Mouse (Mus musculus) forebrain, embryonic 12.5 days (tissue): Measurements from ENCODE around the gene Cdkl1. TPM values are rescaled to one million over a fixed set of nuclear protein-coding genes. Genes with fewer than 3 reads are reported as not detected.

Experiments
- ATAC-seq: fragments of 200-750 bp; cut with Nextera tagmentation; 2 replicates; pipeline ENCODE4 v1.8.0; 2017; ENCODE audit warnings: moderate TSS enrichment; ENCODE audit not compliant: low FRiP score
- H3K27ac ChIP-seq: fragments of 300-500 bp; sonication (generic); 2 replicates; pipeline ENCODE4 v1.5.1; 2016; ENCODE audit warnings: mild to moderate bottlenecking
- H3K27me3 ChIP-seq: fragments of 300-500 bp; sonication (generic); 2 replicates; pipeline ENCODE4 v1.6.1; 2016; ENCODE audit warnings: mild to moderate bottlenecking
- H3K36me3 ChIP-seq: fragments of 300-500 bp; sonication (generic); replicated peaks from 2 replicates; pipeline ENCODE4 v1.6.1; 2016; ENCODE audit warnings: mild to moderate bottlenecking
- H3K4me1 ChIP-seq: fragments of 300-500 bp; sonication (generic); 2 replicates; pipeline ENCODE4 v1.6.1; 2016
- H3K4me2 ChIP-seq: fragments of 300-500 bp; sonication (generic); 2 replicates; pipeline ENCODE4 v1.6.1; 2016; ENCODE audit warnings: mild to moderate bottlenecking, moderate library complexity
- H3K4me3 ChIP-seq: fragments of 300-500 bp; sonication (generic); replicated peaks from 2 replicates; pipeline ENCODE4 v1.5.1; 2016; ENCODE audit warnings: mild to moderate bottlenecking
- H3K9ac ChIP-seq: fragments of 300-500 bp; sonication (generic); 2 replicates; pipeline ENCODE4 v1.6.1; 2016; ENCODE audit warnings: mild to moderate bottlenecking
- H3K9me3 ChIP-seq: fragments of 300-500 bp; sonication (generic); 2 replicates; pipeline ENCODE4 v1.6.1; 2016
- WGBS: fragments of 180-500 bp; shearing (Covaris S2); methylation state at CpG from one replicate; pipeline ENCODE4 v1.1.7; 2016; 5-methylcytosine and 5-hydroxymethylcytosine counted together
- polyA plus RNA-seq: library from polyadenylated mRNA; unstranded; fragments of >200 nt; fragmentation: Nextera tagmentation; extraction: Ambion mirVana; gene quantifications from 2 replicates; pipeline ENCODE4 v1.2.1, GENCODE M21; 2016

Cdkl1 gene
- polyA plus RNA-seq, 1 experiment from 2014 or later = 0.93 TPM

- H3K4me3 ChIP-seq = no peak overlapping the region
- H3K27me3 ChIP-seq = 0 out of 2 replicates have a peak, but pooled peaks cover 7% of the 10 kb centered on the region
These were observed 31.7 kb downstream of the Cdkl1 start for GRCm38 (mm10) chr12:69759267-69759885.

GRCm38 (mm10) chr12:69758221-69759185 lies 32.6 kb downstream of the Cdkl1 start:
- 0 out of 2 replicates have a peak, but pooled peaks cover 7% of the 10 kb centered on the region for H3K27me3 ChIP-seq
- peak; percentile 40; the same call in 1 of the 2 replicates for ATAC-seq
- H3K4me2 ChIP-seq = peak overlapping the region; percentile 47
- H3K4me1 ChIP-seq = peaks cover 15% of the 10 kb centered on the region
- peak overlapping the region; percentile 2; the same call in 1 of the 2 replicates for H3K4me3 ChIP-seq
- H3K27ac ChIP-seq = no peak overlapping the region
- no peaks in the 10 kb centered on the region for H3K36me3 ChIP-seq
- H3K9ac ChIP-seq = 0 out of 2 replicates have a peak overlapping the region, but pooled peaks have one; percentile 21
- no peaks in the 10 kb centered on the region for H3K9me3 ChIP-seq
- 8% methylated on average over 22 of the region's 22 CpGs for WGBS

More at GRCm38 (mm10) chr12:69759267-69759885, 31.7 kb downstream of the Cdkl1 start:
- 52% methylated on average over 7 of the region's 7 CpGs for WGBS
- Histone ChIP-seq H3K4me1 (peaks cover 15% of the 10 kb centered on the region), H3K27ac (no peak overlapping the region), H3K36me3 (no peaks in the 10 kb centered on the region), H3K9ac (no peak overlapping the region), H3K4me2 (no peak overlapping the region), H3K9me3 (no peaks in the 10 kb centered on the region)
- ATAC-seq = no peak

GRCm38 (mm10) chr12:69757418-69758141 lies 33.5 kb downstream of the Cdkl1 start:
- no peak overlapping the region for H3K27ac ChIP-seq
- H3K9ac ChIP-seq = no peak overlapping the region; the same call in 1 of the 2 replicates
- peaks cover 15% of the 10 kb centered on the region for H3K4me1 ChIP-seq
- WGBS = 18% methylated on average over 22 of the region's 22 CpGs
- H3K36me3 ChIP-seq = no peaks in the 10 kb centered on the region
- H3K27me3 ChIP-seq = 0 out of 2 replicates have a peak, but pooled peaks cover 7% of the 10 kb centered on the region
- H3K4me3 ChIP-seq = peak overlapping the region; percentile 2; the same call in 1 of the 2 replicates
- no peaks in the 10 kb centered on the region for H3K9me3 ChIP-seq
- peak overlapping the region; percentile 47 for H3K4me2 ChIP-seq
- ATAC-seq = peak; percentile 83

- Histone ChIP-seq H3K27me3 (0 out of 2 replicates have a peak, but pooled peaks cover 4% of the 10 kb centered on the region), H3K9ac (no peak overlapping the region), H3K9me3 (no peaks in the 10 kb centered on the region), H3K4me3 (no peak overlapping the region), H3K36me3 (no peaks in the 10 kb centered on the region), H3K27ac (no peak overlapping the region), H3K4me1 (peaks cover 15% of the 10 kb centered on the region), H3K4me2 (no peak overlapping the region)
- no peak for ATAC-seq
- 77% methylated on average over 5 of the region's 5 CpGs for WGBS
These were observed 35.1 kb downstream of the Cdkl1 start for GRCm38 (mm10) chr12:69756015-69756414.

- no peak overlapping the region for H3K4me3 ChIP-seq
- H3K36me3 ChIP-seq = no peaks in the 10 kb centered on the region
- H3K9me3 ChIP-seq = no peaks in the 10 kb centered on the region
- 79% methylated on average over 5 of the region's 5 CpGs for WGBS
- H3K9ac ChIP-seq = no peak overlapping the region
- 0 out of 2 replicates have a peak, but pooled peaks cover 4% of the 10 kb centered on the region for H3K27me3 ChIP-seq
- H3K27ac ChIP-seq = no peak overlapping the region
- H3K4me1 ChIP-seq = peaks cover 13% of the 10 kb centered on the region
- H3K4me2 ChIP-seq = no peak overlapping the region
- no peak for ATAC-seq
These were observed 37.1 kb downstream of the Cdkl1 start for GRCm38 (mm10) chr12:69753936-69754335.

GRCm38 (mm10) chr12:69751864-69752341 lies 39.2 kb downstream of the Cdkl1 start:
- ATAC-seq = no peak
- Histone ChIP-seq H3K27me3 (0 out of 2 replicates have a peak, but pooled peaks cover 4% of the 10 kb centered on the region), H3K9me3 (no peaks in the 10 kb centered on the region), H3K4me3 (no peak overlapping the region), H3K4me1 (no peaks in the 10 kb centered on the region), H3K4me2 (no peak overlapping the region), H3K36me3 (no peaks in the 10 kb centered on the region), H3K9ac (no peak overlapping the region), H3K27ac (no peak overlapping the region)
- WGBS = 50% methylated on average over 10 of the region's 10 CpGs

- no peak overlapping the region for H3K9ac ChIP-seq
- no peak overlapping the region for H3K4me3 ChIP-seq
- H3K27me3 ChIP-seq = no peaks in the 10 kb centered on the region
- WGBS = 90% methylated on average over 5 of the region's 5 CpGs
- ATAC-seq = no peak
- H3K4me1 ChIP-seq = no peaks in the 10 kb centered on the region
- no peak overlapping the region for H3K4me2 ChIP-seq
- no peaks in the 10 kb centered on the region for H3K9me3 ChIP-seq
- no peaks in the 10 kb centered on the region for H3K36me3 ChIP-seq
- H3K27ac ChIP-seq = no peak overlapping the region
These were observed 46.9 kb downstream of the Cdkl1 start for GRCm38 (mm10) chr12:69744138-69744537.

GRCm38 (mm10) chr12:69741965-69742364 lies 49.1 kb downstream of the Cdkl1 start:
- Histone ChIP-seq H3K9me3 (no peaks in the 10 kb centered on the region), H3K9ac (no peak overlapping the region), H3K4me3 (no peak overlapping the region), H3K27ac (no peak overlapping the region), H3K4me1 (no peaks in the 10 kb centered on the region), H3K36me3 (no peaks in the 10 kb centered on the region), H3K27me3 (no peaks in the 10 kb centered on the region), H3K4me2 (no peak overlapping the region)
- ATAC-seq = no peak
- 82% methylated on average over 5 of the region's 5 CpGs for WGBS

- Histone ChIP-seq H3K27me3 (no peaks in the 10 kb centered on the region), H3K36me3 (no peaks in the 10 kb centered on the region), H3K4me2 (no peak overlapping the region), H3K4me1 (no peaks in the 10 kb centered on the region), H3K9ac (no peak overlapping the region), H3K9me3 (no peaks in the 10 kb centered on the region), H3K27ac (no peak overlapping the region), H3K4me3 (no peak overlapping the region)
- no peak for ATAC-seq
- WGBS = 91% methylated on average over 3 of the region's 3 CpGs
These were observed 57.1 kb downstream of the Cdkl1 start for GRCm38 (mm10) chr12:69733923-69734322.

GRCm38 (mm10) chr12:69733518-69733917 lies 57.5 kb downstream of the Cdkl1 start:
- no peaks in the 10 kb centered on the region for H3K9me3 ChIP-seq
- H3K4me2 ChIP-seq = no peak overlapping the region
- H3K27me3 ChIP-seq = no peaks in the 10 kb centered on the region
- H3K9ac ChIP-seq = no peak overlapping the region
- H3K27ac ChIP-seq = no peak overlapping the region
- ATAC-seq = no peak
- no peaks in the 10 kb centered on the region for H3K4me1 ChIP-seq
- 16% methylated on average over 2 of the region's 2 CpGs for WGBS
- H3K4me3 ChIP-seq = no peak overlapping the region
- H3K36me3 ChIP-seq = no peaks in the 10 kb centered on the region

- no peak for ATAC-seq
- no peak overlapping the region for H3K4me3 ChIP-seq
- WGBS = 36% methylated on average over 5 of the region's 5 CpGs
- H3K27ac ChIP-seq = no peak overlapping the region
- no peaks in the 10 kb centered on the region for H3K36me3 ChIP-seq
- H3K4me1 ChIP-seq = no peaks in the 10 kb centered on the region
- H3K9me3 ChIP-seq = no peaks in the 10 kb centered on the region
- H3K27me3 ChIP-seq = no peaks in the 10 kb centered on the region
- no peak overlapping the region for H3K4me2 ChIP-seq
- no peak overlapping the region for H3K9ac ChIP-seq
These were observed 58.8 kb downstream of the Cdkl1 start for GRCm38 (mm10) chr12:69732221-69732620.

- Histone ChIP-seq H3K9me3 (no peaks in the 10 kb centered on the region), H3K4me1 (peaks cover 5% of the 10 kb centered on the region; the same call in 1 of the 2 replicates), H3K4me3 (no peak overlapping the region), H3K9ac (no peak overlapping the region), H3K27me3 (no peaks in the 10 kb centered on the region), H3K36me3 (no peaks in the 10 kb centered on the region), H3K4me2 (no peak overlapping the region), H3K27ac (no peak overlapping the region)
- WGBS = 90% methylated on average over 1 of the region's 1 CpGs
- no peak for ATAC-seq
These were observed 60.8 kb downstream of the Cdkl1 start for GRCm38 (mm10) chr12:69730306-69730705.
